Mouse (Mus musculus) CD4-positive helper T cell, adult 2 months (primary cell): ENCODE results near the gene Lat.
"Not testable (repeated sequence)": the region's sequence is repeated elsewhere in the genome, so short reads cannot be mapped to it uniquely, and the experiment has no call there.

Experiments
- DNase-seq: peaks from one replicate; pipeline ENCODE4 v3.0.0-alpha.2; 2012; ENCODE audit warnings: low read depth, missing footprints, low spot score

Lat gene

GRCm38 (mm10) chr7:126369393-126369792 lies at the start of gene Lat:
TSS of gene Lat (minus strand) at chr7:126369570.
- peak; percentile 91 for DNase-seq

GRCm38 (mm10) chr7:126418496-126418895 lies 49.1 kb upstream of the Lat start:
- no peak for DNase-seq

- no peak for DNase-seq
Measured at GRCm38 (mm10) chr7:126417606-126418005, 48.2 kb upstream of the Lat start.

- DNase-seq: no peak
Measured at GRCm38 (mm10) chr7:126417045-126417444, 47.7 kb upstream of the Lat start.

GRCm38 (mm10) chr7:126416615-126417014 lies 47.2 kb upstream of the Lat start:
- DNase-seq: no peak

GRCm38 (mm10) chr7:126414725-126415124 lies 45.4 kb upstream of the Lat start, which contains the start of gene Cd19:
TSS of gene Cd19 (minus strand) at chr7:126414889.
- no peak for DNase-seq

- no peak for DNase-seq
Measured at GRCm38 (mm10) chr7:126411061-126411460, 41.7 kb upstream of the Lat start.

GRCm38 (mm10) chr7:126408686-126409085 lies 39.3 kb upstream of the Lat start:
- no peak for DNase-seq

- not testable (repeated sequence) for DNase-seq
Measured at GRCm38 (mm10) chr7:126402518-126402917, 33.1 kb upstream of the Lat start.

GRCm38 (mm10) chr7:126399548-126399947 lies 30.2 kb upstream of the Lat start:
- peak; percentile 85 for DNase-seq

- no peak for DNase-seq
Measured at GRCm38 (mm10) chr7:126397822-126398221, 28.5 kb upstream of the Lat start.

GRCm38 (mm10) chr7:126397221-126397620 lies 27.9 kb upstream of the Lat start:
- no peak for DNase-seq

GRCm38 (mm10) chr7:126396298-126397119 lies 27.1 kb upstream of the Lat start, which contains the start of gene Nfatc2ip:
TSS of gene Nfatc2ip (minus strand) at chr7:126396737.
- DNase-seq: peak; percentile 97

GRCm38 (mm10) chr7:126392086-126392884 lies 22.9 kb upstream of the Lat start:
- not testable (repeated sequence) for DNase-seq

- DNase-seq: no peak
Measured at GRCm38 (mm10) chr7:126388185-126388584, 18.8 kb upstream of the Lat start.

GRCm38 (mm10) chr7:126383565-126383964 lies 14.2 kb upstream of the Lat start:
- DNase-seq: no peak

- DNase-seq: peak; percentile 97
Measured at GRCm38 (mm10) chr7:126377278-126378158, 8.1 kb upstream of the Lat start, which contains the start of gene Spns1. TSS of gene Spns1 (minus strand) at chr7:126377450.

- no peak for DNase-seq
Measured at GRCm38 (mm10) chr7:126376903-126377277, 7.5 kb upstream of the Lat start.

GRCm38 (mm10) chr7:126375012-126375411 lies 5.6 kb upstream of the Lat start:
- no peak for DNase-seq

- DNase-seq: no peak
Measured at GRCm38 (mm10) chr7:126374526-126374925, 5.2 kb upstream of the Lat start.

GRCm38 (mm10) chr7:126373007-126373406 lies 3.6 kb upstream of the Lat start:
- DNase-seq: no peak
